Mouse (Mus musculus) midbrain, embryonic 16.5 days (tissue): ENCODE data around the gene Dnaja2. TPM values are rescaled to one million over a fixed set of nuclear protein-coding genes. Genes with fewer than 3 reads are reported as not detected.

Experiments used
- ATAC-seq: fragments of 200-750 bp; cut with Nextera tagmentation; 2 replicates; pipeline ENCODE4 v1.8.0; 2017; ENCODE audit warnings: moderate TSS enrichment
- H3K27ac ChIP-seq: fragments of 300-500 bp; sonication (generic); 2 replicates; pipeline ENCODE4 v1.5.1; 2014; ENCODE audit warnings: mild to moderate bottlenecking, low read length, mixed read lengths
- H3K27me3 ChIP-seq: fragments of 300-500 bp; sonication (generic); 2 replicates; pipeline ENCODE4 v1.6.1; 2014; ENCODE audit warnings: low read depth, low read length, mixed read lengths; ENCODE audit not compliant: control insufficient read depth, insufficient read depth
- H3K36me3 ChIP-seq: fragments of 300-500 bp; sonication (generic); 2 replicates; pipeline ENCODE4 v1.6.1; 2014; ENCODE audit warnings: mild to moderate bottlenecking, low read length, moderate library complexity, mixed read lengths; ENCODE audit not compliant: control insufficient read depth, insufficient read depth
- H3K4me1 ChIP-seq: fragments of 300-500 bp; sonication (generic); 2 replicates; pipeline ENCODE4 v1.6.1; 2014; ENCODE audit warnings: mild to moderate bottlenecking, low read length, mixed read lengths; ENCODE audit not compliant: control insufficient read depth, insufficient read depth
- H3K4me2 ChIP-seq: fragments of 300-500 bp; sonication (generic); 2 replicates; pipeline ENCODE4 v1.6.1; 2014; ENCODE audit warnings: mild to moderate bottlenecking, low read length, mixed read lengths
- H3K4me3 ChIP-seq: fragments of 300-500 bp; sonication (generic); 2 replicates; pipeline ENCODE4 v1.5.1; 2014; ENCODE audit warnings: low read depth, mild to moderate bottlenecking, low read length, moderate library complexity, mixed read lengths
- H3K9ac ChIP-seq: fragments of 300-500 bp; sonication (generic); 2 replicates; pipeline ENCODE4 v1.6.1; 2014; ENCODE audit warnings: low read depth, low read length, mixed read lengths
- H3K9me3 ChIP-seq: fragments of 300-500 bp; sonication (generic); replicated peaks from 2 replicates; pipeline ENCODE4 v1.6.1; 2014; ENCODE audit warnings: mild to moderate bottlenecking, low read length, mixed read lengths; ENCODE audit not compliant: control insufficient read depth, poor library complexity, severe bottlenecking
- WGBS: fragments of 180-500 bp; shearing (Covaris S2); extraction: QIAGEN DNeasy Blood & Tissue Kit; methylation state at CpG from one replicate; pipeline ENCODE4 v1.1.7; 2014; 5-methylcytosine and 5-hydroxymethylcytosine counted together
- polyA plus RNA-seq: library from polyadenylated mRNA; unstranded; fragments of >200 nt; fragmentation: Nextera tagmentation; extraction: Ambion mirVana; gene quantifications from 2 replicates; pipeline ENCODE4 v1.2.1, GENCODE M21; 2015

Dnaja2 gene
- polyA plus RNA-seq, 1 experiment from 2014 or later = 177 TPM

GRCm38 (mm10) chr8:85532843-85533242 lies 22.3 kb downstream of the Dnaja2 start:
- Histone ChIP-seq H3K4me1 (no peaks in the 10 kb centered on the region), H3K27me3 (no peaks in the 10 kb centered on the region), H3K4me2 (no peak overlapping the region), H3K36me3 (peaks cover 15% of the 10 kb centered on the region), H3K9ac (no peak overlapping the region), H3K9me3 (no peaks in the 10 kb centered on the region), H3K27ac (no peak overlapping the region), H3K4me3 (no peak overlapping the region)
- WGBS = 94% methylated on average over 4 of the region's 4 CpGs
- no peak for ATAC-seq

- H3K9ac ChIP-seq = no peak overlapping the region
- H3K27ac ChIP-seq = no peak overlapping the region
- H3K4me1 ChIP-seq = no peaks in the 10 kb centered on the region
- 91% methylated on average over 3 of the region's 3 CpGs for WGBS
- no peak overlapping the region for H3K4me3 ChIP-seq
- H3K36me3 ChIP-seq = 0 out of 2 replicates have a peak, but pooled peaks cover 7% of the 10 kb centered on the region
- no peaks in the 10 kb centered on the region for H3K9me3 ChIP-seq
- no peaks in the 10 kb centered on the region for H3K27me3 ChIP-seq
- ATAC-seq = no peak
- H3K4me2 ChIP-seq = no peak overlapping the region
Observed at GRCm38 (mm10) chr8:85531471-85531870, 23.7 kb downstream of the Dnaja2 start.

- H3K9ac ChIP-seq = no peak overlapping the region
- no peak for ATAC-seq
- WGBS = 85% methylated on average over 1 of the region's 1 CpGs
Observed at GRCm38 (mm10) chr8:85530717-85531116, 24.4 kb downstream of the Dnaja2 start.

GRCm38 (mm10) chr8:85528959-85529358 lies 26.2 kb downstream of the Dnaja2 start:
- peaks cover 6% of the 10 kb centered on the region for H3K36me3 ChIP-seq
- no peak for ATAC-seq
- no peak overlapping the region for H3K27ac ChIP-seq
- WGBS = 81% methylated on average over 3 of the region's 3 CpGs
- H3K9ac ChIP-seq = no peak overlapping the region
- no peaks in the 10 kb centered on the region for H3K4me1 ChIP-seq
- no peak overlapping the region for H3K4me3 ChIP-seq
- no peaks in the 10 kb centered on the region for H3K27me3 ChIP-seq
- H3K4me2 ChIP-seq = no peak overlapping the region
- no peaks in the 10 kb centered on the region for H3K9me3 ChIP-seq

More at GRCm38 (mm10) chr8:85530717-85531116, 24.4 kb downstream of the Dnaja2 start:
- Histone ChIP-seq H3K9me3 (no peaks in the 10 kb centered on the region), H3K27ac (no peak overlapping the region), H3K36me3 (0 out of 2 replicates have a peak, but pooled peaks cover 2% of the 10 kb centered on the region), H3K27me3 (no peaks in the 10 kb centered on the region), H3K4me1 (no peaks in the 10 kb centered on the region), H3K4me3 (no peak overlapping the region), H3K4me2 (no peak overlapping the region)

- H3K9ac ChIP-seq = no peak overlapping the region
- no peaks in the 10 kb centered on the region for H3K27me3 ChIP-seq
- no peak overlapping the region for H3K4me2 ChIP-seq
- no peak overlapping the region for H3K27ac ChIP-seq
- H3K4me3 ChIP-seq = no peak overlapping the region
- WGBS = 33% methylated on average over 6 of the region's 6 CpGs
- H3K9me3 ChIP-seq = no peaks in the 10 kb centered on the region
- no peaks in the 10 kb centered on the region for H3K4me1 ChIP-seq
- peaks cover 30% of the 10 kb centered on the region for H3K36me3 ChIP-seq
- no peak for ATAC-seq
Observed at GRCm38 (mm10) chr8:85526105-85526504, 29.0 kb downstream of the Dnaja2 start.

- Histone ChIP-seq H3K27me3 (no peaks in the 10 kb centered on the region), H3K9me3 (no peaks in the 10 kb centered on the region), H3K9ac (no peak overlapping the region), H3K27ac (no peak overlapping the region), H3K4me2 (no peak overlapping the region), H3K4me1 (no peaks in the 10 kb centered on the region), H3K4me3 (no peak overlapping the region), H3K36me3 (peaks cover 40% of the 10 kb centered on the region)
- ATAC-seq = no peak
- WGBS = 94% methylated on average over 7 of the region's 7 CpGs
Observed at GRCm38 (mm10) chr8:85524086-85524485, 31.1 kb downstream of the Dnaja2 start.

GRCm38 (mm10) chr8:85521332-85521731 lies 33.8 kb downstream of the Dnaja2 start:
- Histone ChIP-seq H3K4me1 (no peaks in the 10 kb centered on the region), H3K27ac (no peak overlapping the region), H3K9me3 (no peaks in the 10 kb centered on the region), H3K4me3 (no peak overlapping the region), H3K27me3 (no peaks in the 10 kb centered on the region), H3K9ac (no peak overlapping the region), H3K36me3 (peaks cover 57% of the 10 kb centered on the region), H3K4me2 (no peak overlapping the region)
- WGBS = 94% methylated on average over 8 of the region's 8 CpGs
- ATAC-seq = no peak

GRCm38 (mm10) chr8:85520586-85520985 lies 34.6 kb downstream of the Dnaja2 start:
- H3K4me2 ChIP-seq = no peak overlapping the region
- no peak overlapping the region for H3K27ac ChIP-seq
- H3K9ac ChIP-seq = no peak overlapping the region
- H3K27me3 ChIP-seq = no peaks in the 10 kb centered on the region
- ATAC-seq = no peak
- H3K9me3 ChIP-seq = no peaks in the 10 kb centered on the region
- no peaks in the 10 kb centered on the region for H3K4me1 ChIP-seq
- WGBS = 94% methylated on average over 4 of the region's 4 CpGs
- peaks cover 65% of the 10 kb centered on the region for H3K36me3 ChIP-seq
- no peak overlapping the region for H3K4me3 ChIP-seq

GRCm38 (mm10) chr8:85517956-85518355 lies 37.2 kb downstream of the Dnaja2 start:
- no peak overlapping the region for H3K9ac ChIP-seq
- H3K9me3 ChIP-seq = no peaks in the 10 kb centered on the region
- H3K36me3 ChIP-seq = peaks cover 61% of the 10 kb centered on the region
- no peak for ATAC-seq
- no peak overlapping the region for H3K27ac ChIP-seq
- H3K4me2 ChIP-seq = no peak overlapping the region
- H3K4me1 ChIP-seq = no peaks in the 10 kb centered on the region
- H3K27me3 ChIP-seq = no peaks in the 10 kb centered on the region
- no peak overlapping the region for H3K4me3 ChIP-seq
- 92% methylated on average over 10 of the region's 10 CpGs for WGBS
